Mouse (Mus musculus) lung, postnatal 0 days (tissue): ENCODE measurements at regions not wholly inside any gene's neighbourhood (a gene's known extent, or its start where the extent isn't known, plus 50 kb on each side); places are given as distances from the start of the nearest gene placed in this dataset.

Experiments
- CTCF ChIP-seq: IDR thresholded peaks from 2 replicates; pipeline ENCODE4 v1.5.1; 2016; ENCODE audit warnings: antibody characterized with exemption, mild to moderate bottlenecking
- EP300 ChIP-seq: IDR thresholded peaks from 2 replicates; pipeline ENCODE4 v1.6.1; 2016; ENCODE audit warnings: antibody characterized with exemption, mild to moderate bottlenecking, control low read depth

DNA sequence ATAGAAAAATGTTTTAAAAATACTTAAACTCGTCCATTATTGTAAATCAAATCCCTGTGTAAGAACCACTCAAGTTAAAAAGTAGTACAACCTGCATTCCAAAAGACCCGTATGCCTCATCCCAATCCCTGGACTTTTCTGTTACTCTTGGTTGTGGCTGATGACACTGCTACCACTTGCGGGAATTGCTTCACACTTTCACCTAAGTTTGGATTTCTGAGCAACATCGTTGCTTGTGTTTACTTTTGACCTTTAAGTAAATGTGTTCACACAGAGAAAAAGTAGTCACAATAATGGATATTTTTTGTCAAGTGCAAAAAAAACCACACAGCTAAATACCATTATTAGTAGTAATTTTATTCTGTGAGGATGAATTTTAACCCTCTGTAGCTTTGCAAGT is 139.2 kb upstream of the Lpp start:
- TF ChIP-seq CTCF (no peak), EP300 (no peak)
